Mouse (Mus musculus) liver, adult (tissue): ENCODE measurements at regions not wholly inside any gene's neighbourhood (a gene's known extent, or its start where the extent isn't known, plus 50 kb on each side); places are given as distances from the start of the nearest gene placed in this dataset.

ENCODE experiments used
- GATA4 ChIP-seq: IDR thresholded peaks from 2 replicates; pipeline ENCODE4 v1.6.1; 2014; ENCODE audit warnings: mild to moderate bottlenecking, low read length; ENCODE audit not compliant: insufficient replicate concordance

DNA sequence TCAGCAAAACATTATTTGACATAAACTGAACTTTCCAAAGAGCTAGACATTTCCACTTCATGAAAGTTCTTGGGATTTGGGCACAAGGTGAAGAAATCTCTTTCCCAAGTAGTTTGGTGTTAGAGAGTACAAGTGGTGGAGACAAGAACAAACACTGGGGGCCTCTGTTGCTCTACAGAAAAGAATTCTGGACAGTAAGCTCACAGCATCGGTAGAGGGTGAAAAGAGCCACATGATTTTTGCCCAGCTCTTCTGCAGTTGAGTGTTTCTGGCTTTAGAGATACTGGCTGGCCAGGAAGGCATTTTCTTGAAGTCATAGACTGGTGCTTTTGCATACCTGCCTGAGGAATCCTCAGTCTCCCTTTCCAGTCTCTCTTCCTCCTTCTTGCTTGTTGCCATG, 127.8 kb downstream of the Stk31 start:
- TF ChIP-seq GATA4, result no peak

DNA sequence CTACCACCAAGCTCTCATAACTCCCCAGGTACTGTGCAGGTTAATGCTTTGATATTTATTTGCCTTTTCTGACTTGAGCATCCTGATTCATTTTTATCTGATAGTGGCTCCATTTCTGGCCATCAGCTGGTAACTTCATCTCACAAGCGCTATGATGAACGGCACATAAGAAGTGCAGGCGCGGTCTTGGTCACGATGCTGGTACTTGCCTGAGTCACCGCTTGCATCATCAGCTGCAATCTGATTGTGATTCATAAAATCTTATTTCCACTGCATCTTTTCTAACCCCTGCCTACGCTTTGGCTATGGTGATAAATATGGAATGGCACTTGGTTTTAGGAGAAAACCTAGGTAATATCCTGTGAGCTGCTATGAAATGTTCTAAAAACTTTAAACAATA, 128.3 kb downstream of the Stk31 start:
- TF ChIP-seq GATA4, result no peak

DNA sequence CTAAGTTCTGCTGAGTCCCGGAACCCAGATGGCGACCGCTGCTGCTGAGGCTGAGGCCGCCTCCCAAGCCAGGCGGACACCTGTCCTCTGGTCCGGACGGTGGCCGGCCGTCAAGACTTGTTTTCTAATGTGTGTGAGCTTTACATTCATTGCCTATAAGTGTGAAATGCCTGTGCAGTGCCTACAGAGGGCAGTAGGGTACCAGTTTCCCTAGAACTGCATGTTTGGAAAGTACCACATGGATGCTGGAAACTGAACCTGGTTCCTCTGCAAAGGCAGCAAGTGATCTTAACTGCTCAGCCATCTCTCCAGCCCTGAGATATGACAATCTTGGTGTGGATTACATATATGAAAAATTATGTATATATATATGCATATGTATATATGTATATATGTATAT, 138.6 kb downstream of the Stk31 start:
- TF ChIP-seq GATA4, result no peak

DNA sequence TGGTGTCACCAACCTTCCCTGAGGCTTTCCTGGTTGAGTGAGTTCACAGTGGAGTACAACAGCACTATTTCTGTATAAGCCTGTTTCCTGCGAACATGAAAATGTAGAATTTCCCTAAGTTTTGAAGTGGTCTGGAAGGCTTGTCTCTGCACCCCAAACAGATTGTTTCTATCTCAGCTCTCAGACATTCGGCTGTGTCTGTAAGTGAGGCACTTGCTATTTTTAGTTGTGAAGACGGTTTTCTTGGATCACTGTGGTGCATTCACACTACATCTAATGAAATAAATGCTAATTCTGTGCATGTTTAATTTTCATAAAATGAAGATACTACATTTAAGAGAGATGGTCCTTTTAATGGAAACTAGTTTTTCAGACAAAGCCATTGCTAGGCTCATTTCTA, 139.1 kb downstream of the Stk31 start:
- TF ChIP-seq GATA4, result no peak

DNA sequence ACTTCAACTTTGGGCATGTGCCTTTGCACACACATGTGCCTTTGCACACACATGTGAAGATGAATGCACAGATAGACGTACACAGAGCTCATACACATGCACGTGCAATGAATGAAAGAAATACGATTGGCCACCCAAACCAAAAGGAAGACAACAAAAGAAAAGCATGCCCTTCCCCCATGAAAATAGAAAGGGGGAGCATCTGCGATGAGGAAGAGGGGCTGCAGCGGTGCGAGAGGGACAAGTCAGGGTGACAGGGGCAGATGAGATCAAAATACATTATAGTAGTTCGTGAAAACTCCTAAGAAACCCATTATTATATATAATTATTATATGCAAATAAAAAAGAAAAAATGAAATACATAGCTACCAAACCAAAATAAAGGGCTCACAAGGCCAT, 149.5 kb downstream of the Stk31 start:
- no peak for TF ChIP-seq GATA4

DNA sequence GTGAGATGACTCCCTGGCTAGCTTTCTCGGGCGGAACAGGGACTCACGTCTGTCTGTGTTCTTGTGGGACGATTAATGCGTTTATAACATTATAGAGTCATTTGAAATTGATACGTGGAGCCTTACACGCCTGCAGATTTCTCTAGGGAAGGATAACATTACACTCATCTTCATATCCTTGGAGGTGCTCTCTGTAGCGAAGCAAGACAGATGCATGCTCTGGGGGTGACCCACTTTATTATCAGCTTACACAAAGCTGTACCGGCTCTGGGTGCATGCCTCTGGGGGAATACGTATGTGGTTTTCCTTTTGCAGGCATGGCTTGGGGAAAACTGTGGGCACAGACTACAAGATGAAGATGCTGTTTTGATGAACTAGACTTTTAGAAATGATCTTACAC, 159.7 kb downstream of the Stk31 start:
- no peak for TF ChIP-seq GATA4

DNA sequence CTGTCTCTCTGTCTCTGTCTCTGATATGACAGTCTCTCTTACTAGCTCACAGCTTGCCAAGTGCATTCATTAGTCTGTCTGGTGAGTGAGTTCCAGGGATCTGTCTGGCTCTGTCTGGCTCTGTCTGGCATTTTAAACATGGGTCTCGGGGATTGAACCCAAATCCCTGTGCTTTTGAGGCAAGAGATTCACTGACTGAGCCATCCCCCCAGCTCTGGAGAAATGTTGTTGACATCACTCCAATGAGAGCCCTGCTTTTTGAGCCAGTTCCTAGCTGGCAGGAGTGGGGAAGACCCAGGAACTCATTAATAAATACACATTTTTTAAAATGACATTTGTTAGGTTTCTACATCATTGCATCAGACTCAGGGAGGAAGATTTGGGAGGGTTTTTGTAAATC, 163.1 kb downstream of the Stk31 start:
- no peak for TF ChIP-seq GATA4

DNA sequence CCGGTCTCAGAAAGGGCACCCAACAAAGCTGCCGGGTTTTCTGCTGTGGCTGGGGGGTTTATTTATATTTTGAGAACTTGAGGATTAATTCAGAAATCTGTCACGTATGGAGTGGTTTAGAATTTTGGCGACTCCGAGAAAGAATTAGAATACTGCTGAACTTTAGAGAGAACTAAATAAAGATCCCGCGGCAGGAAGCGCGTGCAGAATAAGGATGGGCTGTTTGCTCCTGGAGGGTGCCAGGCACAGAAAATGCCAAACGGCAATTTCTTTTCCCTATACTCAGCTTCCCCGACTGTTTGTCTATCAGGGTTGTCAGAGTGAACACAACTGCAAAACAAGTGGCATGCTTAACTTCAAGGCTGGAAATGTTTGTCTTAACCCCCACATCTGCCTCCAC, 163.7 kb downstream of the Stk31 start:
- TF ChIP-seq GATA4, result no peak

DNA sequence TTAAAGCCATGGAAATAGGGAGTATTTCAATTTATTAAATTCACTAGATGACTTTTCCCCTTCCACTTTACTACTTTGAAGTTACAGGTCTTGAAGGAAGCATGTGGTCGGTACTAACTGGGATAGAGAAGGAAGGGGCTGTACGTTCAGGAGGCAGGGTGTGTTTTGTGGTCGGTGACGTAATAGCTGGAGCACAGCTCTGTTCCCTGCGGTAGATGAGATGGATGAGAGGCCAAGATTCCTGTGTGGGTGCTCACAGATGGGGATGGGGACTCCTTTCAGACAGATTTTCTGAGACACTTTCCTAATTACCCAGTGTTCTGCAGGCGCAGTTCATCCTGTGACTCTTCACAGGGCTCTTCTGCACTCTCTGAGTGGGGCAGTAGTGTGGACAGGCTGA, 182.9 kb downstream of the Stk31 start:
- TF ChIP-seq GATA4, result no peak

DNA sequence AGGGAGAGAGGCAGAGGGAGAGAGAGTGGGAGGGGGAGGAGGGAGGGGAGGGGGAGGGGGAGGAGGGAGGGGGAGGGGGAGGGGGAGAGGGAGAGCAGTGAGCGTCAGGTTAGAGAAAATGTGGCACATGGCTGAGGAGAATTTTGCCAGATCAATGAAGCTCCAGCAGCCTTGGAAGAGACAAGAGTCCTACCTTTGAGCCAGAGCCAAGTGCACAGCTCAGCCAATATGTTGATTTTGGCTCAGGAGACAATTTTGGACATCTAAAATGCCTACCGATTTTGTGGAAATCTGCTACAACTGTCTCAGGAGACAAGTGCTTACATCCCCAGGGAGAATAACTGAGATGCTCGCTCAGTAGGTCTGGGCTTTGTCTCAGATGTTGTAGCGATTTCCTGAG, 184.3 kb downstream of the Stk31 start:
- TF ChIP-seq GATA4, result no peak

DNA sequence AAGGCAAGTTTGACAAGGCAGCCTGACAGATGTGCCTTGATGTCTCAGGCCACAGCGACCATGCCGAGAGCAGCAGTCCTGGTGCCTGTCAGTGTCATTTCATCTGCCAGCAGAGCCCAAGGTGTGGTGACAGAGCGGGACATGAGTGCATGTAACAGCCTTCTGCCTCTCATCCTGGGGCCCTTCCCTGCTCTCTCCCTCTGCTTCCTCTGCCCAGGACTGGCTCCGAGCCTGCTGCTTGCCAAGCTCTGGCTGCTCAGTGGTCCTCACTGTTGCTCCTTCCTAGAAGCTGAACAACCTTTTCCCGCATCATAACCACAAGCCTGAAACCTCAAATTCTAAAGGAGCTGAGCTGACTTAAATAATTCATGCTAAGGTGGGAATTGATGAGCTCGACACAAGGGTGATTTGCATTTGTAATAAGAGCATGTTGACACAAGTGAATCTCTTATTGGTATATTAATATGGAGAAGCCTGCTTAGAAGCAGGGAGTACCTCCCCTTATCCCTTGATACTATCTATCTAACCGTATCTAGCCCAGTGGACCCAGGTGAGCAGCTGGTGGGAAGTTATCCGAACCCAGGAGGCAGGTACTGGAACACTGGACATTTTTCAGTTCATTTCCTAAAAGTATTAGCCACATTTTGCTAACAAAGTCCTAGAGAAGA, 186.8 kb downstream of the Stk31 start:
- no peak for TF ChIP-seq GATA4

DNA sequence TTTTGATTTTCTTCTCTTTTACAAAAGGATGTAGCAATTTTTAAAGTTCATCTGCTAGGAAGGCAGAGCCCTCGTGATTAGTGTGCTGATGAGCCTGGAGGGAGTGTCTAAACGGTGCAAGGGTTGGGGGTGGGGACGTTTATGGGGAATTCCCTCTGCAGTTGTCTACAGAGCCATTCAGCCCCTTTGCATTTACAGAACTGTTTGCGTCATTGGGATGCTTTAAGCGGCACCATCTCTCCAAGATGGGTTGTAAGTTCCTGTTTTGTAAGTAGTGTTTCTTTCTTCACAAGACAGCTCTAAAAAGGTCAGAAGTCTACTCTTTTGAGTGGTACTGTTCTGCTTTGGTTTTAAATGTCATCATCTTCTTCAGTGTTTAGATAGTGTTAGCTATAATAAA, 191.1 kb downstream of the Stk31 start:
- TF ChIP-seq GATA4, result no peak

DNA sequence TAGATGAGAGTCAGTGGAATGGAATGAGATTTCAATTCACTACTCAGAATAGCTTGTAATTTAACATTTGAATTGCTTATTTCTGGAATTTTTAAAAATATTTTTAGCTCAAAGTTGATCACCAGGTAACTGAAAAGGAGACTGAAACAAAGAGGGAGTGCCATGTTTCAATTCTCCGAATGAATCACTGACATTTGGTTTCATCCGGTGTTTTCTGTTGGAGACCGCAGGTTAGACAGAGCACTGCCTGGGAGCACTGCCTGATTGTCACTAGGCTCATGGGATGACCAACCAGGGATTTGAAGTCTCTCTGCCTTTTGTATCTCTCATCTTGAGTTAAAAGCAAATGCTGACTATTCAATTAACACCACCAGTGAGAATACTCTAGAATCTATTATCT, 193.3 kb downstream of the Stk31 start:
- TF ChIP-seq GATA4, result no peak

DNA sequence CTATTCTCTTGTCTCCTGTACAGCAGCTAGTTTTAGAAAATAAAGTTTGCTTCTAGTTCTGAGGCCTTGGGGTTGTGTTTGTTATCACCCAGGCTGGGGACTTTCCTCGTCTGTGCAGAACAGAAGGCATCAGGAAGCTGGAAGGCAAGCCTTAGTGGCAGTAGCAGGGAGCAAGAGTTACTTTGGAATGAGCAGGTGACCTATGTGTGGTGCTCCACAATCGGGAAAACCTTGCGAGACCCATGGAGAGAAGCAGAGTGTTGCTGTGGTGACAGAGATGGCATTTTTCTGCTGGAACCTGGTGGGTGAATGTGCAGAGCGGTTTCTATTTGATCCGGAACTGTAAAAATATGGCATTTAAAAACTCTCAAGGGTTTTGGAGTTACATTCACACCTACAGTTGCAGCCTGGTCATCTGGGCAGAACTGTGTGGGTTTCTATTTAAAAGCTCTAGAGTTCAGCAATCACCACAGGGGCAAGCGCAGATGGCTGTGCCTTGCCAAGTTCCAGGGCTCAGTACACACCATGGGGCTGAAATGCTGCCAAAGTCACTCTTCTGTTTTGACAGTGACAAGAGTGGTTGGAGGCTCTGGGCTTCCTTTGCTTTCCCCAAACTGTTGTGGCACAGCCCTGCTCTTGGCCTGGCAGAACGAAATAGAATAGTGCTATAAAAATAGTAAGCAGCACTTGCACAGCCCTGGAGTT, 195.7 kb downstream of the Stk31 start:
- TF ChIP-seq GATA4, result no peak

DNA sequence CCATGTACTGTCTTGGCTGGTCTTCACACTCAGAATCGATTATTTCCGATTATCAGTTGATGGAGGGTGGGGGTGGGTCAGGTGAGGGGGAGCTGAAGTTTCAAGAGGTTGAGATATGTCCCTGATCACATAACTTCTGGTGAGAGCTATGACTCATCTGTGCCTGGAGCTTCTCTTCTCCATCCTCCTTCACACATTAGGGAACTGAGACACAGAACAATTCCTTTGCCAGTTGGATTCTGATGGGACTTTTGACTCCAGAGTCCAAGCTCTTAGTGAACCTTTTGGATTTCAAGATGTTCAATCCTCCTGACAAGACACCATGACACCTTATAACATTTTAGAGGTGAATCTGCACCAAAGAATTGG, 196.2 kb downstream of the Stk31 start:
- no peak for TF ChIP-seq GATA4

DNA sequence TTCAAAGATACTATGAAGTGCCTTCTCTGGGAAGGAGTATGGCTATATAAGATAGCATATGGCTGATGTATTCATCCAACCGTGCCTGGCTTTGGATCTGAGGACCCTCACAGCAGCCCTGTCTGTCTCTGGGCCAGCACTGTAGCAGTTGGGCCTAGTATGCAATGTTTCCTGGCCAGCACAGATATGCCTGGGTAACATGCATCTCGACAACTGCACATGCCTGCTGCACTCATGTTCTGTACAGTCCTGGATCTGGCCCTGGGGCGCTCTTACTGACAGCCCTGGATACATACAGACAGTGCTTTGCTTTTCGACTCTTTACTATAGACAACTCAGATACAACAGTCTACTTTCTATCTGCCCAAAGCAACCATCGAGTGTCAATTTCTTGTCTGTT, 197.3 kb downstream of the Stk31 start:
- no peak for TF ChIP-seq GATA4

DNA sequence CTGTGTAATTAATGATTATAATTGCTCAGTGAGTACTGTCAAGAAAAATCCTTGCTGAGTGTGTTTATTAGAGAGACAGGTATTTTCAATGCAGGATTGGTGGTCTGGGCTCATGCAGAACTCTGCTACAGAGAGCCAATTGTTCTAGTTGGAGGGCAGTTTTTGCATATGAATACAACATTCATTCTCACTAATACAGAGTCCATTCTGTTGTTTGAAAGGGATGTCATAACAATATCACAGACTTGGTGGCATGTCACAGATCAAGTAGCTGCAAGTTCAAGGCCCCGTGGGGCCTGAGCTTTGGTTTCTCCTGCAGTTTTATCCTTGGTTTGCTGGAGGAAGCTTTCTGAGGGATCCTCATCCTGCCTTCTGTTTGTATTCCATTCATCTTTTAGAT, 207.8 kb downstream of the Stk31 start:
- TF ChIP-seq GATA4, result no peak
